Mouse (Mus musculus): ENCODE measurements around the gene Pamr1.

DNA sequence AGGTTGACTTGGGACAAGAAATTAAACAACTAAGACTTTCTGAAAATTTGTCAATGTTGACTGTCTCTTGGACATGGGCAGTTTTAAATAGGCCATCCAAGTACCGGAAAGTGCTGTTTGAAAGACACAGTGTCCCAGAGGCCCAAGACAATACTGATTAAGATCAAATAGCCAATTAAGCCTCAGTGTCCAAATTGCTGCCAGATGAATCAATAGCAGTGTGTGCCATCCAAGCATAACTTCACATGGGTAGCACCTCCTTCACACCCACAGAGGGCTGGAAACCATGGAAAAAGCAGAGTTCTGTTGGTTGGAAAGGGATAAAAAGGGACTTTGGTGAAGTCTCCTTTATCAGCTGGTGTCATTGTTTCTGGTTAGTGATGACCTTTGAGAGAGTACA, 74.7 kb downstream of the Pamr1 start:
- TF ChIP-seq CTCF (IDR thresholded peaks at IDR 0.05), result no peak
- no peak for TF ChIP-seq EP300 (IDR thresholded peaks at IDR 0.05)
